Mouse (Mus musculus): Measurements from ENCODE around the gene Mtus2. TPM values are rescaled to one million over a fixed set of nuclear protein-coding genes. Genes with fewer than 3 reads are reported as not detected.

The Mtus2 gene
- polyA plus RNA-seq, 1 experiment from 2014 or later = 15.5 TPM

- Histone ChIP-seq H3K27ac (no peak overlapping the region), H3K4me3 (replicated peaks) (no peak overlapping the region), H3K36me3 (0 out of 2 replicates have a peak, but pooled peaks cover 4% of the 10 kb centered on the region), H3K4me2 (no peak overlapping the region), H3K9ac (no peak overlapping the region), H3K4me1 (peaks cover 4% of the 10 kb centered on the region; the same call in 1 of the 2 replicates), H3K9me3 (no peaks in the 10 kb centered on the region), H3K27me3 (replicated peaks) (no peaks in the 10 kb centered on the region)
- WGBS = 84% methylated on average over 22 of the region's 22 CpGs
- no peak for ATAC-seq (ENCODE audit: insufficient read depth, low FRiP score, low read depth)
Observed at GRCm38 (mm10) chr5:148363441-148364113, 406.5 kb downstream of the Mtus2 start.

Other genes starting within 250 kb of the Mtus2 start
- 13.6 and 14.0 TPM in 2 replicates for gene Flt1, start 231.3 kb upstream of the Mtus2 start, polyA plus RNA-seq (2015; fragmentation: Nextera tagmentation; extraction: Ambion mirVana)
- gene Pomp, start 96.9 kb upstream of the Mtus2 start, polyA plus RNA-seq (2015; fragmentation: Nextera tagmentation; extraction: Ambion mirVana) = 384 and 481 TPM in 2 replicates
- gene Slc46a3, start 62.5 kb upstream of the Mtus2 start, polyA plus RNA-seq (2015; fragmentation: Nextera tagmentation; extraction: Ambion mirVana) = 4.7 and 5.7 TPM in 2 replicates